Comparison of ENCODE assay signal across 27 mouse cellular contexts in the genomic region with DNA sequence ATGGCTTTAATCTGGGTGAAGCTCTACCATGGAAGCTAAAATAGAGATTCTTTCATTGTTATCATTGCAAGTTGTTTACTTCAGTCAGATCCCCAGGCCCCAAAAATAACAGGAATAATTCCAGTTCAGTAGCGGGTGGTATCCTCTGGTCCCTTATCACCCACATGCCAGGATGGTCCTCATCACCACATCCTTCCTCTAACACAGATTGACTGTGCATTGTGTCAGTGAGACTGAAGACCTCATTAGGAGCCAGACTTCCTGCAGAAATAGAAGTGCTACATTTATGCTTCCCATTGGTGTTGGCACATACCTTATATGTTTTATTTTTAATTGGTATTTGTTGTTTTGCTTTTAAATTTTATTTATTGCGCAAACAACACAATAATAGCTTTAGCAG.
DNase-seq lines count a peak whose midpoint lies in the region; ATAC-seq and TF ChIP-seq lines count a peak whose summit lies in the region.
"Had no signal": no experiment of that assay in that cellular context is flagged by ENCODE, and none has a peak within 500 bp of the region (broad histone marks: within the 10 kb centered on the region; RNA-seq: fewer than 3 reads in every experiment).

No protein-coding gene starts in this region.

- no peaks in the 10 kb centered on the region for H3K4me1 ChIP-seq in lung, embryonic 14.5 days (ENCODE audit: insufficient read depth)
- H3K4me1 ChIP-seq: embryonic facial prominence, embryonic 10.5 days; embryonic facial prominence, embryonic 13.5 days; forebrain, embryonic 15.5 days; hindbrain, embryonic 12.5 days; hindbrain, embryonic 15.5 days had no signal

- H3K9me3 ChIP-seq in lung, embryonic 14.5 days (ENCODE audit: low read depth, low read length), result no peaks in the 10 kb centered on the region
- H3K9me3 ChIP-seq: embryonic facial prominence, embryonic 10.5 days; embryonic facial prominence, embryonic 13.5 days; forebrain, embryonic 12.5 days; forebrain, embryonic 15.5 days; heart, embryonic 12.5 days; heart, embryonic 15.5 days; hindbrain, embryonic 12.5 days; hindbrain, embryonic 15.5 days had no signal

- H3K9ac ChIP-seq in lung, embryonic 14.5 days, result no peak overlapping the region
- H3K9ac ChIP-seq: embryonic facial prominence, embryonic 13.5 days; forebrain, embryonic 12.5 days; forebrain, embryonic 15.5 days; heart, embryonic 12.5 days; heart, embryonic 15.5 days; hindbrain, embryonic 12.5 days; hindbrain, embryonic 15.5 days had no signal

- TF ChIP-seq CTCF in lung, embryonic 14.5 days (IDR thresholded peaks at IDR 0.05; ENCODE audit: low read depth), result no peak

- 78% methylated on average over 2 of the region's 2 CpGs for WGBS in lung, embryonic 14.5 days

- no peak overlapping the region for H3K4me2 ChIP-seq in lung, embryonic 14.5 days
- H3K4me2 ChIP-seq: embryonic facial prominence, embryonic 13.5 days; forebrain, embryonic 12.5 days; forebrain, embryonic 15.5 days; heart, embryonic 12.5 days; heart, embryonic 15.5 days; hindbrain, embryonic 12.5 days; hindbrain, embryonic 15.5 days had no signal

- H3K27ac ChIP-seq in lung, embryonic 14.5 days (ENCODE audit: low read depth), result no peak overlapping the region
- H3K27ac ChIP-seq: embryonic facial prominence, embryonic 10.5 days; embryonic facial prominence, embryonic 13.5 days; forebrain, embryonic 12.5 days; forebrain, embryonic 15.5 days; heart, embryonic 15.5 days; hindbrain, embryonic 12.5 days; hindbrain, embryonic 15.5 days had no signal

- no peaks in the 10 kb centered on the region for H3K27me3 ChIP-seq in lung, embryonic 14.5 days (ENCODE audit: insufficient read depth, low read length)
- H3K27me3 ChIP-seq: embryonic facial prominence, embryonic 13.5 days; forebrain, embryonic 12.5 days; forebrain, embryonic 15.5 days; heart, embryonic 12.5 days; heart, embryonic 15.5 days; hindbrain, embryonic 12.5 days; hindbrain, embryonic 15.5 days had no signal

- ATAC-seq in lung, embryonic 14.5 days (ENCODE audit: insufficient read depth), result no peak
- peak; percentile 97 for ATAC-seq in common myeloid progenitor, adult 5-6 weeks (replicated peaks; ENCODE audit: low read depth, poor library complexity, severe bottlenecking)
- peak; percentile 80 for ATAC-seq in megakaryocyte progenitor cell, adult 5-6 weeks (replicated peaks; ENCODE audit: poor library complexity)
- ATAC-seq: activated CD4-positive, CD25-positive, alpha-beta regulatory T cell, adult 4 months; forebrain, embryonic 15.5 days had no signal

- no peak overlapping the region for H3K4me3 ChIP-seq in lung, embryonic 14.5 days (ENCODE audit: low read depth, low read length)
- H3K4me3 ChIP-seq: embryonic facial prominence, embryonic 10.5 days; embryonic facial prominence, embryonic 13.5 days; erythroblast, embryonic 14.5 days; forebrain, embryonic 12.5 days; forebrain, embryonic 15.5 days; heart, embryonic 12.5 days; heart, embryonic 15.5 days; hindbrain, embryonic 12.5 days; hindbrain, embryonic 15.5 days had no signal

- peak; percentile 33 for DNase-seq in lung, embryonic 14.5 days
- DNase-seq in lung, postnatal 10 days, result no peak
- peak; percentile 5 for DNase-seq in 416B (ENCODE audit: low read depth)
- no peak for DNase-seq in adrenal gland, postnatal 4 days (ENCODE audit: low spot score in 2 of 2)
- DNase-seq: adrenal gland, adult 8-10 months; adrenal gland, postnatal 25 days; cerebellum, adult 18-20 months; cerebellum, adult 9-10 months; cerebellum, postnatal 14 days; embryo, embryonic 11 days; gastrocnemius, postnatal 10 days; gastrocnemius, postnatal 36 days; heart, adult 18-20 months; heart, postnatal 10 days; heart, postnatal 4 days had no signal

- H3K36me3 ChIP-seq in lung, embryonic 14.5 days (ENCODE audit: insufficient read depth), result no peaks in the 10 kb centered on the region
- H3K36me3 ChIP-seq: embryonic facial prominence, embryonic 10.5 days; embryonic facial prominence, embryonic 13.5 days; forebrain, embryonic 12.5 days; forebrain, embryonic 15.5 days; heart, embryonic 12.5 days; heart, embryonic 15.5 days; hindbrain, embryonic 12.5 days; hindbrain, embryonic 15.5 days had no signal

Comparison
In these comparisons a context has a peak if more than half of its experiments do, and no peak if none do; other contexts are left out.
1. DNase-seq: peak in lung, embryonic 14.5 days (single experiment) and 416B (single experiment); none in lung, postnatal 10 days (single experiment) and adrenal gland, postnatal 4 days (0 of 2).